Mouse (Mus musculus): ENCODE data around the gene N4bp2.

The N4bp2 gene

GRCm38 (mm10) chr5:65831917-65832618 is 68.7 kb downstream of the N4bp2 start:
- DNase-seq = no peak

DNA sequence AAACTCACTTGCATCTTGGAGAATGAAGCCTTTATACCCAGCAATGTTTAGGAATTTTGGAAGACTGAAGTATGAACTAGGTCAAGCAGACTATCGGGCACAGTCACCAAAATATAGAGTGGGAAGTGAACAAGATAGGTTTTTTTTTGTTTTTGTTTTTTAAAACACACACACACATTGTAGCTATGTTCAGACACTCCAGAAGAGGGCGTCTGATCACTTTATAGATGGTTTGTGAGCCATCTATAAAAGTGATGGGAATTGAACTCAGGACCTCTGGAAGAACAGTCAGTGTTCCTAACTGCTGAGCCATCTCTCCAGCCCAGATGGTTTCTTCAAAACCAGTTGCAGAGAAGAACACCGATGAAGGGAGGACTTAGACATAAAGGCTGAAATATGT is 69.8 kb downstream of the N4bp2 start:
- no peak for DNase-seq

DNA sequence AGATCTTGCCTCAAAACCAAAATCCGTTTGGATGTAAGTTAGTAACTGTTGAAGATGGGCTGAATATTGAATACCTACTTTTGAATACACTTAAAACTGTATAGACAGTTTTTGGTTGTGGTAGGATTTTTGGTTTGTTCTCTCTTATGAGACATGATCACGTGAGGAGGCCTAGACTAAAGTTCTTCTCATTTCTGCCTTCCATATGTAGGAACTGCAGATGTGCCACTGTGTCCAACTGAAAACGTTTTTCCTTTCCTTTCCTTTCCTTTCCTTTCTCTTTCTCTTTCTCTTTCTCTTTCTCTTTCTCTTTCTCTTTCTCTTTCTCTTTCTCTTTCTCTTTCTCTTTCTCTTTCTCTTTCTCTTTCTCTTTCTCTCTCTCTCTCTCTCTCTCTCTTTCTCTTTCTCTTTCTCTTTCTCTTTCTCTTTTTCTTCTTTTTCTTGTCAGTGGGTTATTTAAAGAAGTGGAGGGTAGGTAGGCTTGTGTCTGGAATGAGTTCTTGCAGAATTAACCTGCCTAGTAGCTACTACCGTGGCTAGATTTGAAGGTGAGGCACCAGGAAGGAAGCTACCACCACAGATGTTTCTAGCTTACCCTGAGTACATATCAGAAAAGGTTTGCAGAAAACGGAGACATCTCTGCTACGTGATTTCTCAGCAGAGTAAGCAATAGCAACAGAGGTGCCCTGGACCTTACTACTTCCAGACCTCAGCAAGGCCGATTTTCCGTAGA is 70.6 kb downstream of the N4bp2 start:
- no peak for DNase-seq

DNA sequence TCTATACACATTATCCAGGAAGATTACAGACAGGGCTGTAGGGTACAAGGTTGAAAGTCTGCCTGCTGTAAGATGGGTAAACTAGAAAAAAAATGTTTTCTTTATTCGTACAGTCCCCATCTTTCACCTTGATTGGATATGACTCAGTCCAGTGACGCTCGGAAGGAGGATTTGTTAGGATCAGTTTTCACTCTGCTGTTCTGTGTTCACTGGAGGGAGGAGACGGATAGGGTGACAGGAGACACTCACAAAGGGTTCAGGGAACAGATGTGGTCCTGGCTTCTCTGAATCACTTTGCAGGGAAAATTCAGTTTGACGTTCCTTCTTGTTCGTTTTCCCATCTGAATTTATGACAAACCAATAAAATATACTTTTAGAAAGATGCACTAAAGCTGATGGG is 74.7 kb downstream of the N4bp2 start:
- no peak for DNase-seq

- DNase-seq = no peak
These were observed 79.6 kb downstream of the N4bp2 start for GRCm38 (mm10) chr5:65842947-65843346.

- no peak for DNase-seq
These were observed 83.2 kb downstream of the N4bp2 start for GRCm38 (mm10) chr5:65846534-65846933.

DNA sequence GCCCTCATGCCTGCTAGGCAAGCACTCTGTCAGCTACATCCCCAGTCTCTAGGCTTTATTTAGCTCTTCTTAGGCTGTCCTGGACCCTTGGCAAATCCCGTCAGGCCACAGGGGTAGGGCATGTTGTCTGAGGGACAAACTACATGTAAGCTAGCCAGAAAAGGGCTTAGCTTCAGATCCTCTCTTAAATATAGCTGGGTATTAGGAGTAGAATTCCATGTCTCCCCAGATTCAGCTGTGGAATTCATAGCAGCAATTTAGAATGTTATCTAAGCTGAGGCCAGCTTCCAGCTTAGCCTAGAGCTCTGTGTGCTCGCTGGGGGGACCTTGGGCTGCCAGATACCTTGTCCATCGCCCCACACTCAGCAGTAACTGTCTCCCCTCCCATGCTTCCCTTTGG is 83.6 kb downstream of the N4bp2 start:
- no peak for DNase-seq

- DNase-seq = no peak
These were observed 84.3 kb downstream of the N4bp2 start for GRCm38 (mm10) chr5:65847656-65848055.

- no peak for DNase-seq
These were observed 87.4 kb downstream of the N4bp2 start for GRCm38 (mm10) chr5:65850765-65851164.

DNA sequence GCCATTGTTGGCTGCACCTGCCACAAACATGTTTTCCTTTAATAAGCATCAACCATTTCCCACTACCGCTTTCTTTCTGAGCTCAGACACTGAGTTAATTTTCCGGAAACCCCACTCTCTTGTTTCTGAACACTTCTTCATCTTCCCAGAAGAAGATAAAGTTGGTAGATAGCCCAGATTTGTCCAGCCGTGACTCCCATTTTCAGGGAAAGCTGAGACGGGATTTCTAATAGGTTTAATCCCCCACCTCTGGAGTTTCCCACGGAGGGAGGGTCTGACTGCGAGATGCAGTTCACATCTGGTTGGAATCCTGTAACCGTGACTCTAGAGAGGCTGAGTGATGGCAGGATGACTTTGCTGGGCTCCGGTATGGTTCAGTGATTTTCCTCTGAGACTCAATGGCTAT is 91.5 kb downstream of the N4bp2 start:
- no peak for DNase-seq

DNA sequence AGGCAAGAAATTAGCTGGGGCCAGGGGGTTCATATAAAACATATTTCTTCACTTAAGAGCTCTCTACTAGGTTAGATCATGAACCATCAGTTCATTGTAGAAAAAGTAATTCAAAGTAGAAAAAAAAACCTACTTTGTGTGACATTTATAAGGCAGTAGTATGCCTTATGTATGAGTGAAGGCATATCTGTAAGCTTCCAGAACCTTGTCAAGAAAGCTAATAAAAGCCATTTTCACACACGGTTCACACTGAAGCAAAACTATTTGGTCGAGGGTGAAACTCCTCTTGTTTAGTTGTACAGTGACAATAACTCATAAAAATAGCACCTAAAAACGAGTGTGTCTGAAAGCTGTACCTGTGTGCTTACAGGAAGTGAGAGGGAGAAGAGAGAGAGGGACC is 92.2 kb downstream of the N4bp2 start:
- DNase-seq = no peak

DNA sequence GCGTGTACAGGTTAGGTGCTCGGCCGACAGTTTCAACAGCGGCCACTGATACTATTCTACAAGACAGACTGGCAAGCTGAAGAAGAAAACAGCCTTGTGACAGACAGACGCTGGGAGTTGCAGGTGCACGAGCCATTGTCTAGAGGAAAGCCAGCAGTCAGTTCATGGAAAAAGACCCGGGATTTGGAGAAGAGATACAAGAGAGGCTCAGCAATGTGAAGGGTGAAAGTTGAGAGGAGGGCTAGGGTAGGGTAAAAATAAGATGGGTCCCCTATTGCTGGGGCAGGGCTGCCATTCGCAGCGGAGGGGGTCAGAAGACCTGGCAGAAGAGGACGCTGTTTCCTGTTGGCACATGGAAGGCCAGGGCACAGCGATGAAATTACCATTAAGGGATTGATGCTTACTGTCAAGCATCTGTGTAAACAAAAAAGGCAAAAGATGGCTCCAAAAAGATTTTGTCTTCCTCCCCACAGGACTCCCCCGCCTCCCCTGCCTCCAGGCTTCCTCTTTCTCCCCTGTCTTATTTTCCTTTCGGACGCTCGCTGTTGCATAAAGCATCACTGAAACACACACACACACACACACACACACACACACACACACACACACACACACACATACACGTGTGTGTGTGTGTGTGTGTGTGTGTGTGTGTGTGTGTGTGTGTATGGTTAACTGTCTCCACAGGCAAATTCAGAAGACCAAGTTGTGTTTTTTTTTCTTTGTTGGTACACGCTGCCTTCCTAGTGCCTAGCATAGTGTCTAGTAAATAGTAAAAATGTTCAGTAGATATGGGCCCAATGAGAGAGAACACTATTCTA is 93.5 kb downstream of the N4bp2 start:
- DNase-seq = no peak

- DNase-seq = no peak
These were observed 94.6 kb downstream of the N4bp2 start for GRCm38 (mm10) chr5:65857935-65858334.

- no peak for DNase-seq
These were observed 95.0 kb downstream of the N4bp2 start for GRCm38 (mm10) chr5:65858355-65858754.

GRCm38 (mm10) chr5:65858898-65859297 is 95.6 kb downstream of the N4bp2 start:
- DNase-seq = no peak

GRCm38 (mm10) chr5:65859396-65859795 is 96.1 kb downstream of the N4bp2 start:
- DNase-seq = no peak

- no peak for DNase-seq
These were observed 97.1 kb downstream of the N4bp2 start for GRCm38 (mm10) chr5:65860281-65861000.

GRCm38 (mm10) chr5:65861154-65861944 is 98.0 kb downstream of the N4bp2 start, which contains the start of gene Rhoh:
Rhoh (plus strand) TSS chr5:65861213.
- DNase-seq = no peak

DNA sequence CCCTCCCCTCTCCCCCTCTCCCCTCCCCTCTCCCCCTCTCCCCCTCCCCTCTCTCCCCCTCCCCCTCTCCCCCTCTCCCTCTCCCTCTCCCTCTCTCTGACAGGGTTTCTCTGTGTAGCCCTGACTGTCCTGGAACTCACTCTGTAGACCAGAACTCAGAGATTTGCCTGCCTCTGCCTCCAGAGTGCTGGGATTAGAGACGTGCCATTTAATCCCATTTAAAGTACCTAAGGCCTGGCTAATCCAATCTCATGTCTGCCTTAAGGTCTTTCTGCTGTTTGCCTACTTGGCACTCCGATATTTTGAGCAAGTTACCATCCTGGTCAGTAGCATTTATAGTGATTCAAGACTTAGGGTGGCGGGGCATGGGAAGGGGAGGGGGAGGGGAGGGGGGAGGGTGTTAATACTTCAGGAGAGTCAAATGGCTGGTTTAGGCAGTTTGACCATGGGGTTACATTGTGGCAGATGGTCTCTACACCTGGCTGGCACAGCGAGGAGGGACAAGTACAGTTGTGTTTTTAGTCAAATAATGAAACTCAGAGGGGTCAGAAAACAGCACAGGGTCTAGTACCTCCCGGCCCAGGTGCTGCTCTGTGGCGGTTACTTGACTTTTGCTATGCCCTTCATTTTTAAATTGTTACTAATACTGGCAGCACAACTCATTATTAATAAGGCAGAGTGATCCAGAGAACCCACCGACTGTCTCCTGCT is 99.1 kb downstream of the N4bp2 start:
- DNase-seq = no peak

DNA sequence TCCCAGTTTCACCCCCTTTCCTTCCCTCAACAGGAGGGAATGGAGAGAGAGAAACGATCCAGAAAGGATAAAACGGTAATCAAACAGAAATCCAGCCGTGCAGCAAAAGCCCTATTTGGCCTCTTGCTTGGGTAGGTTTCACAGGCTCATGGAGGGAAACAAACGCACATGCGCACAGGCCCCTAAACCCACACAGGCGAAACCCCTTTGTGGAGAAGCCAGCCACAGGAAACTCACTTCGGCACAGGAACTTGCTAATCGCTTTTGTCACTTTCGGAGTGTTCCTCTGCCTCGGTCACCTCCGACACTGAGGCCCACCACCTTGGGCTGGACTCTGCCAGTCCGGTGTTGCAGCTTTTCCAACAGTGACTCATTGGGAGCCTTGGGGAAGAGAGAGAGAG is 100.0 kb downstream of the N4bp2 start:
- DNase-seq = no peak

DNA sequence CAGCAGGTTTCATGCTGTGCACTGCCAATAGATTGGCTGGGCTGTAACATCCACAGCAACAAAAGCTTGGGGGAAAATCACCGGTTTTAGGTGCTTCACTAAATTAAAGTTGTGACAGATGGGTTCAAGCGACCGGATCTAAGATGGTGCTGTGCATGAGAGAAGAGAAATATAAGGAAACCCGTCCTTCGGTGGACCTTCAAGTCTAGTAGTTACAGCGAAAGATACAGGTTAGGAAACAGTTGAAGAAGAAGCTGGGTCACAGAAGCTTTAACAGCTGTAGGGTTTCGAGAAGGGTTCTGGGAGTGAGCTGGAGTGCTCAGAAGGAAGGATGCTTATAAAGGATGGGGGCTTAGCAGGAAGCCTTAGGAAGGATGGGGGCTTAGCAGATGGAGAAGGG is 101.2 kb downstream of the N4bp2 start:
- no peak for DNase-seq
